Mouse (Mus musculus) lung, embryonic 14.5 days (tissue): ENCODE measurements around the gene B3gnt7. TPM values are rescaled to one million over a fixed set of nuclear protein-coding genes. Genes with fewer than 3 reads are reported as not detected.

Experiments used
- ATAC-seq: fragments of 200-750 bp; cut with Nextera tagmentation; 2 replicates; pipeline ENCODE4 v1.8.0; 2017; ENCODE audit warnings: mild to moderate bottlenecking, moderate TSS enrichment, moderate library complexity; ENCODE audit not compliant: insufficient read depth
- DNase-seq: peaks from one replicate; pipeline ENCODE4 v3.0.0-alpha.2; 2015
- H3K27ac ChIP-seq: fragments of 300-500 bp; sonication (generic); 2 replicates; pipeline ENCODE4 v1.5.1; 2014; ENCODE audit warnings: low read depth, mild to moderate bottlenecking, moderate library complexity
- H3K27me3 ChIP-seq: fragments of 300-500 bp; sonication (generic); 2 replicates; pipeline ENCODE4 v1.6.1; 2014; ENCODE audit warnings: low read length, control low read depth; ENCODE audit not compliant: insufficient read depth
- H3K36me3 ChIP-seq: fragments of 300-500 bp; sonication (generic); 2 replicates; pipeline ENCODE4 v1.6.1; 2014; ENCODE audit warnings: control low read depth; ENCODE audit not compliant: insufficient read depth
- H3K4me1 ChIP-seq: fragments of 300-500 bp; sonication (generic); 2 replicates; pipeline ENCODE4 v1.6.1; 2014; ENCODE audit warnings: antibody characterized with exemption, control low read depth; ENCODE audit not compliant: insufficient read depth
- H3K4me2 ChIP-seq: fragments of 300-500 bp; sonication (generic); 2 replicates; pipeline ENCODE4 v1.6.1; 2014; ENCODE audit warnings: mild to moderate bottlenecking
- H3K4me3 ChIP-seq: fragments of 300-500 bp; sonication (generic); 2 replicates; pipeline ENCODE4 v1.5.1; 2014; ENCODE audit warnings: low read depth, low read length
- H3K9ac ChIP-seq: fragments of 300-500 bp; sonication (generic); 2 replicates; pipeline ENCODE4 v1.6.1; 2014
- H3K9me3 ChIP-seq: fragments of 300-500 bp; sonication (generic); 2 replicates; pipeline ENCODE4 v1.6.1; 2016; ENCODE audit warnings: low read depth, low read length, control low read depth
- CTCF ChIP-seq: IDR thresholded peaks from 2 replicates; pipeline ENCODE4 v1.5.1; 2016; ENCODE audit warnings: antibody characterized with exemption, low read depth
- WGBS: fragments of 180-500 bp; shearing (Covaris S2); extraction: QIAGEN DNeasy Blood & Tissue Kit; methylation state at CpG from one replicate; pipeline ENCODE4 v1.1.7; 2014; 5-methylcytosine and 5-hydroxymethylcytosine counted together
- polyA plus RNA-seq: library from polyadenylated mRNA; unstranded; fragments of >200 nt; fragmentation: Nextera tagmentation; extraction: Ambion mirVana; gene quantifications from 2 replicates; pipeline ENCODE4 v1.2.1, GENCODE M21; 2014

The B3gnt7 gene
- polyA plus RNA-seq, 1 experiment from 2014 or later: 7.2 TPM

- peak; percentile 53 for TF ChIP-seq CTCF
- ATAC-seq (no peak), DNase-seq (peak; percentile 41)
- Histone ChIP-seq H3K4me2 (no peak overlapping the region), H3K27ac (no peak overlapping the region), H3K4me1 (no peaks in the 10 kb centered on the region), H3K27me3 (peaks cover 11% of the 10 kb centered on the region; the same call in 1 of the 2 replicates), H3K4me3 (no peak overlapping the region), H3K9me3 (no peaks in the 10 kb centered on the region), H3K36me3 (0 out of 2 replicates have a peak, but pooled peaks cover 2% of the 10 kb centered on the region), H3K9ac (no peak overlapping the region)
- WGBS: 47% methylated on average over 6 of the region's 6 CpGs
Measured at GRCm38 (mm10) chr1:86301221-86302091, 1.2 kb upstream of the B3gnt7 start.

- H3K27ac ChIP-seq: no peak overlapping the region; the same call in 1 of the 2 replicates
- peak; percentile 91 for ATAC-seq
- no peaks in the 10 kb centered on the region for H3K9me3 ChIP-seq
- peak overlapping the region; percentile 68 for H3K9ac ChIP-seq
- WGBS: under 1% methylated on average over 65 of the region's 65 CpGs
- peak; percentile 87 for DNase-seq
- H3K36me3 ChIP-seq: 0 out of 2 replicates have a peak, but pooled peaks cover 4% of the 10 kb centered on the region
- peak overlapping the region; percentile 69 for H3K4me3 ChIP-seq
- peaks cover 11% of the 10 kb centered on the region; the same call in 1 of the 2 replicates for H3K27me3 ChIP-seq
- H3K4me2 ChIP-seq: peak overlapping the region; percentile 87
- TF ChIP-seq CTCF: peak; percentile 33
- H3K4me1 ChIP-seq: no peaks in the 10 kb centered on the region
Measured at GRCm38 (mm10) chr1:86303063-86303872, 636 bp downstream of the B3gnt7 start.

GRCm38 (mm10) chr1:86303873-86304250 is 1.2 kb downstream of the B3gnt7 start:
- 0 out of 2 replicates have a peak, but pooled peaks cover 4% of the 10 kb centered on the region for H3K36me3 ChIP-seq
- no peak for ATAC-seq
- H3K4me2 ChIP-seq: peak overlapping the region; percentile 87
- H3K27me3 ChIP-seq: peaks cover 11% of the 10 kb centered on the region; the same call in 1 of the 2 replicates
- H3K4me1 ChIP-seq: no peaks in the 10 kb centered on the region
- no peaks in the 10 kb centered on the region for H3K9me3 ChIP-seq
- 4% methylated on average over 16 of the region's 16 CpGs for WGBS
- peak; percentile 34 for DNase-seq
- peak overlapping the region; percentile 69 for H3K4me3 ChIP-seq
- no peak overlapping the region for H3K27ac ChIP-seq
- TF ChIP-seq CTCF: no peak
- peak overlapping the region; percentile 68 for H3K9ac ChIP-seq

- no peak overlapping the region for H3K9ac ChIP-seq
- H3K36me3 ChIP-seq: 0 out of 2 replicates have a peak, but pooled peaks cover 4% of the 10 kb centered on the region
- H3K9me3 ChIP-seq: no peaks in the 10 kb centered on the region
- TF ChIP-seq CTCF: no peak
- H3K27me3 ChIP-seq: peaks cover 11% of the 10 kb centered on the region; the same call in 1 of the 2 replicates
- ATAC-seq (no peak), DNase-seq (no peak)
- H3K4me2 ChIP-seq: no peak overlapping the region
- WGBS: 78% methylated on average over 3 of the region's 3 CpGs
- no peak overlapping the region for H3K4me3 ChIP-seq
- H3K4me1 ChIP-seq: no peaks in the 10 kb centered on the region; the same call in 1 of the 2 replicates
- no peak overlapping the region for H3K27ac ChIP-seq
Measured at GRCm38 (mm10) chr1:86306686-86307085, 4.1 kb downstream of the B3gnt7 start.

- no peak overlapping the region for H3K9ac ChIP-seq
- DNase-seq: no peak
Measured at GRCm38 (mm10) chr1:86307177-86307762, 4.6 kb downstream of the B3gnt7 start.

GRCm38 (mm10) chr1:86307871-86308641 is 5.4 kb downstream of the B3gnt7 start:
- Histone ChIP-seq H3K4me3 (no peak overlapping the region), H3K9me3 (no peaks in the 10 kb centered on the region), H3K4me2 (no peak overlapping the region), H3K9ac (no peak overlapping the region), H3K27me3 (peaks cover 11% of the 10 kb centered on the region; the same call in 1 of the 2 replicates), H3K36me3 (0 out of 2 replicates have a peak, but pooled peaks cover 4% of the 10 kb centered on the region), H3K27ac (no peak overlapping the region), H3K4me1 (no peaks in the 10 kb centered on the region; the same call in 1 of the 2 replicates)
- TF ChIP-seq CTCF: no peak
- DNase-seq (no peak), ATAC-seq (no peak)
- 37% methylated on average over 4 of the region's 4 CpGs for WGBS

More at GRCm38 (mm10) chr1:86307177-86307762, 4.6 kb downstream of the B3gnt7 start:
- no peak for ATAC-seq
- Histone ChIP-seq H3K27me3 (peaks cover 11% of the 10 kb centered on the region; the same call in 1 of the 2 replicates), H3K4me2 (no peak overlapping the region), H3K36me3 (0 out of 2 replicates have a peak, but pooled peaks cover 4% of the 10 kb centered on the region), H3K4me1 (no peaks in the 10 kb centered on the region; the same call in 1 of the 2 replicates), H3K27ac (no peak overlapping the region), H3K9me3 (no peaks in the 10 kb centered on the region), H3K4me3 (no peak overlapping the region)
- TF ChIP-seq CTCF: no peak
- WGBS: 84% methylated on average over 7 of the region's 7 CpGs
